7 mouse cellular contexts compared by ENCODE assay signal in genomic region chr7:19824182-19824973, GRCm38 (mm10). TPM values are rescaled to one million over a fixed set of nuclear protein-coding genes. Genes with fewer than 3 reads are reported as not detected.
DNase-seq lines count a peak whose midpoint lies in the region; ATAC-seq and TF ChIP-seq lines count a peak whose summit lies in the region.

No protein-coding gene starts in this region.

- H3K9me3 ChIP-seq in hindbrain, embryonic 16.5 days (ENCODE audit: control insufficient read depth, low read length): no peaks in the 10 kb centered on the region; the same call in 1 of the 2 replicates
- H3K9me3 ChIP-seq in liver, embryonic 13.5 days (replicated peaks): 0 out of 2 replicates have a peak, but pooled peaks cover 3% of the 10 kb centered on the region

- peak overlapping the region; percentile 3; the same call in 1 of the 2 replicates for H3K4me2 ChIP-seq in hindbrain, embryonic 16.5 days (ENCODE audit: low read length)
- peak overlapping the region; percentile 66 for H3K4me2 ChIP-seq in liver, embryonic 13.5 days
- peak overlapping the region; percentile 59 for H3K4me2 ChIP-seq in myocyte (ENCODE audit: low read depth)

- H3K27me3 ChIP-seq in hindbrain, embryonic 16.5 days (replicated peaks; ENCODE audit: control insufficient read depth, insufficient read depth, low read length): peaks cover 39% of the 10 kb centered on the region
- peaks cover 34% of the 10 kb centered on the region for H3K27me3 ChIP-seq in liver, embryonic 13.5 days
- H3K27me3 ChIP-seq in myocyte (ENCODE audit: control insufficient read depth, insufficient read depth, insufficient read length): no peaks in the 10 kb centered on the region

- H3K9ac ChIP-seq in hindbrain, embryonic 16.5 days (ENCODE audit: low read depth, low read length): no peak overlapping the region
- no peak overlapping the region for H3K9ac ChIP-seq in liver, embryonic 13.5 days

- no peaks in the 10 kb centered on the region for H3K36me3 ChIP-seq in hindbrain, embryonic 16.5 days (ENCODE audit: control insufficient read depth, insufficient read depth, low read length)
- peaks cover 6% of the 10 kb centered on the region; the same call in 1 of the 2 replicates for H3K36me3 ChIP-seq in liver, embryonic 13.5 days
- no peaks in the 10 kb centered on the region for H3K36me3 ChIP-seq in myocyte (ENCODE audit: control insufficient read depth, insufficient read depth)

- 20% methylated on average over 26 of the region's 26 CpGs for WGBS in bone marrow, adult 2 months
- WGBS in hindbrain, embryonic 16.5 days: 24% methylated on average over 25 of the region's 26 CpGs
- 19% methylated on average over 26 of the region's 26 CpGs for WGBS in liver, embryonic 13.5 days (ENCODE audit: insufficient replicate concordance)

- H3K4me1 ChIP-seq in bone marrow, adult 2 months (ENCODE audit: control insufficient read depth, insufficient read depth, low read length): no peaks in the 10 kb centered on the region; the same call in 1 of the 2 replicates
- H3K4me1 ChIP-seq in hindbrain, embryonic 16.5 days (ENCODE audit: control insufficient read depth, insufficient read depth, low read depth, low read length): peaks cover 6% of the 10 kb centered on the region
- peaks cover 33% of the 10 kb centered on the region for H3K4me1 ChIP-seq in liver, embryonic 13.5 days (replicated peaks)

- no peak for TF ChIP-seq POLR2A in bone marrow, adult 2 months (IDR thresholded peaks at IDR 0.05; ENCODE audit: borderline replicate concordance, control insufficient read depth, low read depth, low read length)
- TF ChIP-seq POLR2A in myocyte (IDR thresholded peaks at IDR 0.05; ENCODE audit: insufficient read length, low read depth): peak; percentile 28

- peaks cover 9% of the 10 kb centered on the region for H3K79me2 ChIP-seq in myocyte (ENCODE audit: control insufficient read depth, insufficient read depth)

- H3K4me3 ChIP-seq in bone marrow, adult 2 months (replicated peaks; ENCODE audit: control insufficient read depth, low read depth, low read length): no peak overlapping the region
- H3K4me3 ChIP-seq in hindbrain, embryonic 16.5 days (ENCODE audit: low read length): no peak overlapping the region
- H3K4me3 ChIP-seq in liver, embryonic 13.5 days (replicated peaks): no peak overlapping the region
- H3K4me3 ChIP-seq in myocyte: no peak overlapping the region

- no peak for TF ChIP-seq CTCF in bone marrow, adult 2 months (IDR thresholded peaks at IDR 0.05; ENCODE audit: control insufficient read depth, insufficient read depth, low read length)

- peak overlapping the region; percentile 68 for H3K27ac ChIP-seq in bone marrow, adult 2 months (ENCODE audit: control insufficient read depth, insufficient read depth, low read depth, low read length, poor library complexity)
- H3K27ac ChIP-seq in hindbrain, embryonic 16.5 days (ENCODE audit: low read depth, low read length): no peak overlapping the region
- peak overlapping the region; percentile 84 for H3K27ac ChIP-seq in liver, embryonic 13.5 days

- no peak overlapping the region for H3ac ChIP-seq in myocyte (ENCODE audit: control insufficient read depth, insufficient read length)

- peak; percentile 48; the same call in 1 of the 2 replicates for ATAC-seq in hindbrain, embryonic 16.5 days
- ATAC-seq in liver, embryonic 13.5 days (ENCODE audit: low read depth): peak; percentile 76

- peak; percentile 74 for DNase-seq in MN1 (ENCODE audit: low spot score)
- peak; percentile 78 to 84 for DNase-seq in gastrocnemius, adult 8-10 months (ENCODE audit: low spot score in 2 of 2)
- DNase-seq in liver, embryonic 13.5 days: no peak
- peak; percentile 83 for DNase-seq in testis, postnatal 14 days (ENCODE audit: low spot score)

TF ChIP-seq in myocyte, 11 proteins besides CTCF, POLR2A, EP300 and RAD21:
- no peak for TF ChIP-seq REST (IDR thresholded peaks at IDR 0.05; ENCODE audit: insufficient read depth, insufficient read length)

RNA-seq across cellular contexts. Expression of gene Bcl3, which starts 1.8 kb away (rescaled TPM):
- 6.4 and 13.0 TPM in 2 replicates for polyA plus RNA-seq in bone marrow, adult 2 months (2011; ENCODE audit: insufficient read depth, insufficient read length, low replicate concordance, missing spikeins)
- total RNA-seq in gastrocnemius, adult 8-10 months (2022): under 1 TPM; 0.58 to 0.62 (median 0.61) TPM
- 0.70 and 1.2 TPM in 2 replicates for polyA plus RNA-seq in hindbrain, embryonic 16.5 days (2015; fragmentation: Nextera tagmentation; extraction: Ambion mirVana)
- 3.0 and 3.9 TPM in 2 replicates for polyA plus RNA-seq in liver, embryonic 13.5 days (2015; fragmentation: Nextera tagmentation; extraction: Ambion mirVana)
- polyA plus RNA-seq in myocyte (2012; fragmentation: generic; extraction: Trizol): 19.2 TPM

RNA-seq across cellular contexts. Expression of gene Gm19345, which starts 27.4 kb away (rescaled TPM):
- not detected in 2 replicates for polyA plus RNA-seq in bone marrow, adult 2 months (2011; ENCODE audit: insufficient read depth, insufficient read length, low replicate concordance, missing spikeins)
- not detected for total RNA-seq in gastrocnemius, adult 8-10 months (2022)
- polyA plus RNA-seq in hindbrain, embryonic 16.5 days (2015; fragmentation: Nextera tagmentation; extraction: Ambion mirVana): 19.3 and 22.9 TPM in 2 replicates
- polyA plus RNA-seq in liver, embryonic 13.5 days (2015; fragmentation: Nextera tagmentation; extraction: Ambion mirVana): not detected in 2 replicates
- 0.05 TPM for polyA plus RNA-seq in myocyte (2012; fragmentation: generic; extraction: Trizol)

RNA-seq across cellular contexts. Expression of gene Cblc, which starts 27.8 kb away (rescaled TPM):
- not detected in 2 replicates for polyA plus RNA-seq in bone marrow, adult 2 months (2011; ENCODE audit: insufficient read depth, insufficient read length, low replicate concordance, missing spikeins)
- not detected for total RNA-seq in gastrocnemius, adult 8-10 months (2022)
- polyA plus RNA-seq in hindbrain, embryonic 16.5 days (2015; fragmentation: Nextera tagmentation; extraction: Ambion mirVana): 0.34 and 0.41 TPM in 2 replicates
- 1.2 and 1.3 TPM in 2 replicates for polyA plus RNA-seq in liver, embryonic 13.5 days (2015; fragmentation: Nextera tagmentation; extraction: Ambion mirVana)
- polyA plus RNA-seq in myocyte (2012; fragmentation: generic; extraction: Trizol): 0.90 TPM

RNA-seq across cellular contexts. Expression of gene Ceacam16, which starts 36.7 kb away (rescaled TPM):
- polyA plus RNA-seq in bone marrow, adult 2 months (2011; ENCODE audit: insufficient read depth, insufficient read length, low replicate concordance, missing spikeins): 3.8 and 8.2 TPM in 2 replicates
- not detected for total RNA-seq in gastrocnemius, adult 8-10 months (2022)
- polyA plus RNA-seq in hindbrain, embryonic 16.5 days (2015; fragmentation: Nextera tagmentation; extraction: Ambion mirVana): 1.4 and 2.0 TPM in 2 replicates
- not detected in 2 replicates for polyA plus RNA-seq in liver, embryonic 13.5 days (2015; fragmentation: Nextera tagmentation; extraction: Ambion mirVana)
- 0.02 TPM for polyA plus RNA-seq in myocyte (2012; fragmentation: generic; extraction: Trizol)

RNA-seq across cellular contexts. Expression of gene Bcam, which starts 53.6 kb away (rescaled TPM):
- polyA plus RNA-seq in bone marrow, adult 2 months (2011; ENCODE audit: insufficient read depth, insufficient read length, low replicate concordance, missing spikeins): 0.79 and 4.5 TPM in 2 replicates
- 10 to 100 TPM; 16.7 to 24.4 (median 18.0) TPM for total RNA-seq in gastrocnemius, adult 8-10 months (2022)
- polyA plus RNA-seq in hindbrain, embryonic 16.5 days (2015; fragmentation: Nextera tagmentation; extraction: Ambion mirVana): 24.4 and 24.6 TPM in 2 replicates
- polyA plus RNA-seq in liver, embryonic 13.5 days (2015; fragmentation: Nextera tagmentation; extraction: Ambion mirVana): 7.2 and 7.9 TPM in 2 replicates
- 29.3 TPM for polyA plus RNA-seq in myocyte (2012; fragmentation: generic; extraction: Trizol)

Comparison
In these comparisons a context has a peak if more than half of its experiments do, and no peak if none do; other contexts are left out.
1. H3K4me2 ChIP-seq: peak in every context shown above with its lines; median percentile 66 in liver, embryonic 13.5 days; 59 in myocyte; 3 in hindbrain, embryonic 16.5 days.
2. RNA of gene Gm19345, which starts 27.4 kb away (polyA plus RNA-seq): 19.3 to 22.9 TPM in hindbrain, embryonic 16.5 days; not detected in bone marrow, adult 2 months, 0.05 TPM in myocyte (single experiment) and not detected in liver, embryonic 13.5 days; every median in the first group is over 10 times any median in the second.